Mouse (Mus musculus) kidney, embryonic 16.5 days (tissue): ENCODE measurements around the gene Cdc27. TPM values are rescaled to one million over a fixed set of nuclear protein-coding genes. Genes with fewer than 3 reads are reported as not detected.
"Not testable (repeated sequence)": the region's sequence is repeated elsewhere in the genome, so short reads cannot be mapped to it uniquely, and the experiment has no call there.

ENCODE experiments used
- ATAC-seq: fragments of 200-750 bp; cut with Nextera tagmentation; 2 replicates; pipeline ENCODE4 v1.8.0; 2017; ENCODE audit warnings: moderate TSS enrichment; ENCODE audit not compliant: low FRiP score, low TSS enrichment
- H3K27ac ChIP-seq: fragments of 300-500 bp; sonication (generic); 2 replicates; pipeline ENCODE4 v1.5.1; 2014; ENCODE audit warnings: low read length
- H3K27me3 ChIP-seq: fragments of 300-500 bp; sonication (generic); 2 replicates; pipeline ENCODE4 v1.6.1; 2014; ENCODE audit warnings: low read length, control low read depth, mixed read lengths; ENCODE audit not compliant: insufficient read depth
- H3K36me3 ChIP-seq: fragments of 300-500 bp; sonication (generic); 2 replicates; pipeline ENCODE4 v1.6.1; 2014; ENCODE audit warnings: low read length, control low read depth, mixed read lengths; ENCODE audit not compliant: insufficient read depth
- H3K4me1 ChIP-seq: fragments of 300-500 bp; sonication (generic); 2 replicates; pipeline ENCODE4 v1.6.1; 2014; ENCODE audit warnings: low read length, control low read depth, mixed read lengths; ENCODE audit not compliant: insufficient read depth
- H3K4me2 ChIP-seq: fragments of 300-500 bp; sonication (generic); replicated peaks from 2 replicates; pipeline ENCODE4 v1.6.1; 2014; ENCODE audit warnings: low read depth, low read length
- H3K4me3 ChIP-seq: fragments of 300-500 bp; sonication (generic); 2 replicates; pipeline ENCODE4 v1.5.1; 2014; ENCODE audit warnings: mild to moderate bottlenecking, low read length
- H3K9ac ChIP-seq: fragments of 300-500 bp; sonication (generic); replicated peaks from 2 replicates; pipeline ENCODE4 v1.6.1; 2014; ENCODE audit warnings: low read length
- H3K9me3 ChIP-seq: fragments of 300-500 bp; sonication (generic); 2 replicates; pipeline ENCODE4 v1.6.1; 2016; ENCODE audit warnings: low read length, control low read depth
- WGBS: fragments of 180-500 bp; shearing (Covaris S2); extraction: QIAGEN DNeasy Blood & Tissue Kit; methylation state at CpG from one replicate; pipeline ENCODE4 v1.1.7; 2014; 5-methylcytosine and 5-hydroxymethylcytosine counted together
- polyA plus RNA-seq: library from polyadenylated mRNA; unstranded; fragments of >200 nt; fragmentation: Nextera tagmentation; extraction: Ambion mirVana; gene quantifications from 2 replicates; pipeline ENCODE4 v1.2.1, GENCODE M21; 2015

Gene Cdc27
- polyA plus RNA-seq, 1 experiment from 2014 or later = 34.7 TPM

GRCm38 (mm10) chr11:104558651-104559403 is 8.4 kb upstream of the Cdc27 start:
- ATAC-seq = no peak
- 0 out of 2 replicates have a peak, but pooled peaks cover 2% of the 10 kb centered on the region for H3K4me1 ChIP-seq
- no peak overlapping the region for H3K9ac ChIP-seq
- no peak overlapping the region for H3K27ac ChIP-seq
- no peaks in the 10 kb centered on the region for H3K9me3 ChIP-seq
- 61% methylated on average over 4 of the region's 4 CpGs for WGBS
- no peak overlapping the region for H3K4me3 ChIP-seq
- no peaks in the 10 kb centered on the region for H3K36me3 ChIP-seq
- H3K27me3 ChIP-seq = no peaks in the 10 kb centered on the region
- no peak overlapping the region for H3K4me2 ChIP-seq

DNA sequence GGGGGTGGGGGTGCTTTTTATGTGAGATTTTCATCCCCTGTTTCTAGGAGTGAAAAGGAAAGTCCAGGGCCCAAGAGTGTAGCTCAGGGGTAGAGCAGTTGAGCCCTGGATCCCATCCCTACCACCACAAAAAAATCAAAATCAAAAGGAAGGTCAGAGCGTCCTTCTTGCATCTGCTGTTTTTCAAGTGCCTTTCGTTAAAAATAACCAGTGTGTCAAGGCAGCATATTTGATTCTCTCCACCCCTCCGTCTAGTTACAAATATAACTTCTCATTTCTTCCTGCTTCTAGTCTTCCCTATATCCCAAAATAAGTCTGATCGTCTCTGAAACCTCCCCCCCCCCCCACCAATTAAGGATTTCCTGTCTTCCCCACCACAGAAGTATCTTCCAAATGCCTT is 7.6 kb upstream of the Cdc27 start:
- 0 out of 2 replicates have a peak, but pooled peaks cover 2% of the 10 kb centered on the region for H3K4me1 ChIP-seq
- no peaks in the 10 kb centered on the region for H3K9me3 ChIP-seq
- 83% methylated on average over 4 of the region's 4 CpGs for WGBS
- H3K27ac ChIP-seq = no peak overlapping the region
- no peak overlapping the region for H3K9ac ChIP-seq
- H3K4me3 ChIP-seq = no peak overlapping the region
- no peaks in the 10 kb centered on the region for H3K36me3 ChIP-seq
- ATAC-seq = no peak
- no peaks in the 10 kb centered on the region for H3K27me3 ChIP-seq
- H3K4me2 ChIP-seq = no peak overlapping the region

DNA sequence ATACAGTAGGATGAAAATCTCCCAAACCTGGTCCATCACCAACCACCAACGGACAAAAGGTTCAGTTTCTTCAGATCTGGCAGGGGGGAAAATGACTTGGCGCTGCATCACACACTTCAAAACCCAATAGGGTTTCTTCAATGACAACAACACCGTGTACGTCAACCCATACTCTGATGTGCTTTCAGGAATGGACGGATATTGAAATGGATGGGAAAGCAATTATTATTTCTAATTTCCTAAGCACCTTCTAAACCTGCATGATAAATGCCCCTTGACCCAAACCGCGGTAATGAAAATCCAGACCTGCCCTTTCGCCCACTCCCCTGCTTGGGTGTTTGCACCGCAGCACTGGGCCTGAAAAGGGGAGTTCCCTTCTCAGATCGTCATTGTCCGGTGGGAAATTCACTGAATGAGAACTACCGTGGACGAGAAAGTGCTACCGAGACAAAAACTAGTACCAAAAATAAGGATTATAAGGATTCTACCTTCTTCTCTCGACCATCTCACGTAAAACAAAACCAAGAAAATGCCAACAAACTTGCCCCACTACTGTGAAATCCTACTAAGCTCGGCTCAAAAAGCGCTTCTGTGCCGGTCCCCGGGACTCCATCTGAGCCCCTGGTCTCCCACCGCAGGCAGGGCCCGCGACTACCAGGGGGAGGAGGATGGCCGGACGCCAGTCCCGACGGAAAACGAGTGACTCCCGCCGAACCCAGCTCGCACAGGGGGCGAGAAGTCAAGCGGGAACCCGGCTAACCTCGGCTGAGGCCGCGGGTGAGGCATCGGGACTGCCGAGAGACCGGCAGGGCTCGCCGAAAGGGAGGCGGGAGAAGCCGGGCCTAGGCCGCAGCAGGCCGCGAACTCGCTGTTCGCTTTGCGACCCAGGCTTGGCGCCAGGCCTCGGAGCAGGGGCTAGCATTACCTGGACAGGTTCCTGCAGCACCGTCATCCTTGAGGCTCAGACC is 698 bp downstream of the Cdc27 start:
- Histone ChIP-seq H3K4me2 (peak overlapping the region; percentile 82), H3K36me3 (0 out of 2 replicates have a peak, but pooled peaks cover 2% of the 10 kb centered on the region), H3K27ac (peak overlapping the region; percentile 94), H3K27me3 (no peaks in the 10 kb centered on the region), H3K4me3 (peak overlapping the region; percentile 87), H3K9ac (peak overlapping the region; percentile 99), H3K4me1 (peaks cover 12% of the 10 kb centered on the region), H3K9me3 (no peaks in the 10 kb centered on the region)
- under 1% methylated on average over 53 of the region's 53 CpGs for WGBS
- no peak; the same call in 1 of the 2 replicates for ATAC-seq

DNA sequence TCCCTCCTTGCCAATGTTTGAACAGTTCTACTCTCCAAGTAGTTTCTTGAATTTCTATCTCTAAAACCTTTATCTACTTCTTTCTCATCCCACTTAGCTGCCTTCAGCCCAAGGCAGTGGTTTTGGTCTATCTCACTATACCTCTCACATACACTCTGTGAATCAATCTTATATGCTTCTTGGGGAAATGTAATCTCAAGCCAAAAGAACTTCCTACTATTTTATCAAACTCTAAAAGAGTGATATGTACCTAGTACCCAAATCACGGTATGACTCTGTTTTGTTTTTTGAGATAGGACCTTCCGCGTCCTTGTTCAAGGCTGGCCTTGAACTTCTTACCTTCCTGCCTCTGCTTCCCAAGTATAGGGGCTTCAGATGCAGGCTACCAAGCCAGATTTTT is 2.9 kb downstream of the Cdc27 start:
- no peaks in the 10 kb centered on the region for H3K27me3 ChIP-seq
- H3K4me2 ChIP-seq = no peak overlapping the region
- peaks cover 12% of the 10 kb centered on the region for H3K4me1 ChIP-seq
- 95% methylated on average over 3 of the region's 3 CpGs for WGBS
- 0 out of 2 replicates have a peak, but pooled peaks cover 5% of the 10 kb centered on the region for H3K36me3 ChIP-seq
- no peak overlapping the region for H3K4me3 ChIP-seq
- H3K9me3 ChIP-seq = no peaks in the 10 kb centered on the region
- no peak for ATAC-seq
- no peak overlapping the region for H3K27ac ChIP-seq
- no peak overlapping the region for H3K9ac ChIP-seq

GRCm38 (mm10) chr11:104544507-104544906 is 5.9 kb downstream of the Cdc27 start:
- ATAC-seq = no peak
- no peak overlapping the region for H3K4me2 ChIP-seq
- H3K27me3 ChIP-seq = no peaks in the 10 kb centered on the region
- no peak overlapping the region for H3K27ac ChIP-seq
- H3K36me3 ChIP-seq = peaks cover 15% of the 10 kb centered on the region; the same call in 1 of the 2 replicates
- WGBS = 76% methylated on average over 2 of the region's 2 CpGs
- no peak overlapping the region for H3K4me3 ChIP-seq
- H3K4me1 ChIP-seq = peaks cover 9% of the 10 kb centered on the region
- H3K9ac ChIP-seq = no peak overlapping the region
- H3K9me3 ChIP-seq = no peaks in the 10 kb centered on the region

DNA sequence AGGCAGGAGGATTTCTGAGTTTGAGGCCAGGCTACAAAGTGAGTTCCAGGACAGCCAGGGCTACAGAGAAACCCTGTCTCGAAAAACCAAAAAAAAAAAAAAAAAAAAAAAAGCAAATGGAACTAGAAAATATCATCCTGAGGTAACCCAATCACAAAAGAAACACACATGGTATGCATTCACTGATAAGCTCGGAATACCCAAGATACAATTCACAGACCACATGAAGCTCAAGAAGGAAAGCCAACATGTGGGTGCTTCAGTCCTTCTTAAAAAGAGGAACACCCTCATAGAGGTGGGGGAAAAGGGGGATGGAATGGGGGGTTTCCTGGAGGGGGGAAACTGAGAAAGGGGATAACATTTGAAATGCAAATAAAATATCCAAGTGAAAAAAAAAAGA is 7.1 kb downstream of the Cdc27 start:
- not testable (repeated sequence) for H3K4me1 ChIP-seq, H3K27ac ChIP-seq, ATAC-seq, H3K4me2 ChIP-seq, H3K4me3 ChIP-seq, H3K9me3 ChIP-seq, H3K27me3 ChIP-seq, H3K9ac ChIP-seq
- 95% methylated on average over 2 of the region's 2 CpGs for WGBS
- H3K36me3 ChIP-seq = peaks cover 15% of the 10 kb centered on the region; the same call in 1 of the 2 replicates

DNA sequence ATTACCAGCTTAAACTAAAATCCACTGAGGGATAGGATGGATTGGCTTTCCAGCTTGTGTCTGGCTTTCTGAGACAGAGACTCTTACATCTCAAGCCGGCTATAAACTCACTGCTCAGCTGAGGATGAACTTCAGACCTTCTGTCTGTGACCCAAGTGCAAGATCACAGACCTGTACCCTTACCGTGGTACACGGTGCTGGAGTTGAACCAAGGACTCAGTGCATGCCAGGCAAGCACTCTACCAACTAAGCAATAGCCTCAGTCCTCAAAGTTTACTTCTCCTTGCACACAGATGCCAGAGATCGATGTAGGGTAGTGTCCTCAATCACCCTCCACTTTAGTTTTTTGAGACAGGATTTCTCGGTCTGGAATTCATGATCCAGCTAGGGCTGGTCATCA is 10.6 kb downstream of the Cdc27 start:
- no peak for ATAC-seq
- Histone ChIP-seq H3K27me3 (no peaks in the 10 kb centered on the region), H3K9ac (no peak overlapping the region), H3K4me1 (no peaks in the 10 kb centered on the region), H3K4me2 (no peak overlapping the region), H3K36me3 (peaks cover 14% of the 10 kb centered on the region; the same call in 1 of the 2 replicates), H3K27ac (no peak overlapping the region), H3K4me3 (no peak overlapping the region), H3K9me3 (no peaks in the 10 kb centered on the region)
- 96% methylated on average over 5 of the region's 5 CpGs for WGBS

- Histone ChIP-seq H3K4me3 (no peak overlapping the region), H3K27ac (no peak overlapping the region), H3K9me3 (no peaks in the 10 kb centered on the region), H3K36me3 (peaks cover 25% of the 10 kb centered on the region; the same call in 1 of the 2 replicates), H3K4me2 (no peak overlapping the region), H3K27me3 (no peaks in the 10 kb centered on the region), H3K4me1 (no peaks in the 10 kb centered on the region), H3K9ac (no peak overlapping the region)
- no peak for ATAC-seq
- WGBS = 99% methylated on average over 2 of the region's 2 CpGs
Observed at GRCm38 (mm10) chr11:104537945-104538555, 12.4 kb downstream of the Cdc27 start.

GRCm38 (mm10) chr11:104536843-104537242 is 13.6 kb downstream of the Cdc27 start:
- Histone ChIP-seq H3K9ac (no peak overlapping the region), H3K4me3 (no peak overlapping the region), H3K36me3 (peaks cover 36% of the 10 kb centered on the region; the same call in 1 of the 2 replicates), H3K9me3 (no peaks in the 10 kb centered on the region), H3K27me3 (no peaks in the 10 kb centered on the region), H3K27ac (no peak overlapping the region), H3K4me1 (no peaks in the 10 kb centered on the region), H3K4me2 (no peak overlapping the region)
- WGBS = 86% methylated on average over 2 of the region's 2 CpGs
- no peak for ATAC-seq
